ENCODE assay signal across 21 mouse cellular contexts in genomic region chr3:87742013-87742412, GRCm38 (mm10). TPM values are rescaled to one million over a fixed set of nuclear protein-coding genes. Genes with fewer than 3 reads are reported as not detected.
"Had no signal": no experiment of that assay in that cellular context is flagged by ENCODE, and none has a peak within 500 bp of the region (broad histone marks: within the 10 kb centered on the region; RNA-seq: fewer than 3 reads in every experiment).

No protein-coding gene starts in this region.

- DNase-seq: heart, postnatal 10 days; heart, postnatal 14 days; heart, postnatal 36 days; heart, postnatal 4 days; kidney, adult 11 months; kidney, adult 18-20 months; kidney, adult 2 months; kidney, adult 8-10 months; kidney, adult 9 months; kidney, postnatal 10 days; kidney, postnatal 14 days; kidney, postnatal 25 days; kidney, postnatal 36 days; kidney, postnatal 4 days; layer of hippocampus, adult 9-11 months; layer of hippocampus, postnatal 36 days had no signal

RNA-seq across cellular contexts. Expression of gene Lrrc71, which starts 6.4 kb away (rescaled TPM):
- polyA plus RNA-seq: heart, embryonic 13.5 days had no signal

RNA-seq across cellular contexts. Expression of gene Ntrk1, which starts 52.9 kb away (rescaled TPM):
- total RNA-seq: hematopoietic stem cell, adult 5-6 weeks had no signal

RNA-seq across cellular contexts. Expression of gene Insrr, which starts 54.7 kb away (rescaled TPM):
- polyA plus RNA-seq: heart, embryonic 12.5 days; heart, embryonic 16.5 days; heart, postnatal 0 days had no signal
